Mouse (Mus musculus) kidney, postnatal 10 days (tissue): ENCODE measurements at regions not wholly inside any gene's neighbourhood (a gene's known extent, or its start where the extent isn't known, plus 50 kb on each side); places are given as distances from the start of the nearest gene placed in this dataset.

Source experiments
- DNase-seq: peaks from one replicate; pipeline ENCODE4 v3.0.0; 2021; ENCODE audit warnings: mixed read lengths

- no peak for DNase-seq
These were observed 202.7 kb upstream of the Xrcc4 start for GRCm38 (mm10) chr13:90292124-90292523.

DNA sequence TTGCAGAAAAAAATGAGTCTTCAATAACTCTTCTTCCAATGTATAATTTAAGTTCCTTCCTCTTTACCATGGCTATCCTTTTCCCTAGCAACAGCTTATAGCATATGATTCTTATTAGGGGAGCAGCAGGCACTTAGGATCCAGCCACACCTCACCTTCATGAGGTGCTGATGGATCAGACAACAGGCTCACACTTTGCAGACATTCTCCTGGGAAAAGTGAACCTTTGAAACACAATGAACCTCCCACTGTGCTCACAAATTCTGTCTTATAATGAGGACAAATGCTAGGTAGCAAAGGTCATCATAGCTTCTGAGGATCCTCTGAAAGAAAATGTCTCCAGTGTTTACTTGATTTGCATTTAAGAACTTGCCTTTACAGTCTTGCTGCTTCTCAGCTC is 191.6 kb upstream of the Xrcc4 start:
- no peak for DNase-seq

DNA sequence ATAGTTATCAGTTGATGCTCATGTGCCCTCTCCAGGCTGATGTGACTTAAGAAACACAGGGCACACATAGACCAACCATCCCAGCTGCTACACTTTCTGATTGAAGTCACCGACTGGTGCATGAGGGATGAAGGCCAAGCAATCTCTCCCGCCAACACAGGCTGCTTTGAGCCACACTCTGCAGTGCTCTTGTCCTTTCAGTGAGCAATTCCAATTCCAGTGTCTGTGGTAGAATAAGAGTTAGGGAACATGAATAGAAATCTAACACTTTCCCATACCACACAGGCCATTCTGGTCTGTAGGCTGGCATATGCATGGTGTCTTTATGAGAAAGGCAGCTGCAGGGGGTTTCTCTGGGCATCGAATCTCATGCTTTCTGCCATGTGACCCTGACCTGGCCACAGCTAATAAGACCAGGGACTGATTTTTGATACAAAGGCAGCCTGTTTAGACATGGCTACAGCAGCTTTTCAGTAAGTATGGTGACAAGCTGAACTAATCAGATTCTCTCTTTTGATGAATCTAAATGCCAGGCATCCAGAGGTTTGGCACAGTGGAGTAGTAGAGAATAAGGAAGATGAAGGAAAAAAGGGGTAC is 190.5 kb upstream of the Xrcc4 start:
- DNase-seq, result no peak

DNA sequence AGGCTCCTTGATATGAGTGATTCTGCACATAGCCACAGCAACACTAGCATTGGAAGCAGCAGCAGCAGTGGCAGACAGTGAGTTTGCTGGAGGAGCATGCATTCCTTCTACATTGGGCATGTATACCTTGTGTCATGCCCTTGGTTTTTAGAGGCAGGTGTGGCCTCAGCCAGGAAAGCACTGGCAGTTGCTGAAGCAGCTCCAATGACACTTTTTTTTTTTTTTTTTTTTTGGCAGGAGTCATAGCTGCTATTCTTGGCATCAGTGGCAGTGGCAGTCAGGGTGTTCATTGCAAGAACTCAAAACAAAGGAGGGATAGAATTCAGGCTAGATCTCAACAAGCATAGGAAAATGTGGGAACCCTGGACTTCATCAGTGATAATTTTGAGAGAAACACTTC is 189.9 kb upstream of the Xrcc4 start:
- DNase-seq, result no peak

DNA sequence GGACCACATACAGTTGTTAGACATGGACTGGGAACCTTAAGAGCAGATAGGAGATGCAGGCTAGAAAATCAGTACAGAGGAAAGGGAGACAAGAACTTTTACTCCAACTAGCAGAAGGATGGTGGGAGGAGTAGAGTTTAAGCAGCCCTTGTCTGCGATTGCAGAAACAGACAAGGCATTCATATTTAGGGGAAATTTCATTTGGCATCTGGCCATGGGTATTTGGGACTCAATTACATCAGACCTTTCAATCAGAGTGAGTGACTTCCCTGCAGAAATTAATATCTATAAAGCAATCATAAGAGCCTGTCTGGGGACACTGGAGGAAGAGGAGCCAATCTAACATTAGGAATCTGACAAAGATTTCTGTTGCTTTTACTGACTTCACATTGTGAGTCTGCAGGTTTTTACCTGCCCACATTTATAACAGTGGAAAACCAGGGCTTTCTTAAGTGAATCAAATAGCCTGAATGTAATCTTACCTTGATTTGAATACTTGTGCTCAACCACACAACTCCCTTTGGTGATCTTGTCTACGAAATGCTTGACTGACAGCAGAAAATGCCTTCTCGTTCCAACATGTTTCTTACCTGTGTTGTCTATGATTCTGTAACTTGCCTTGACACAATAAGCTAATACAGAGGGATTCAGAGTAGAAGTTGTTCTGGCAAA is 169.8 kb upstream of the Xrcc4 start:
- no peak for DNase-seq

DNA sequence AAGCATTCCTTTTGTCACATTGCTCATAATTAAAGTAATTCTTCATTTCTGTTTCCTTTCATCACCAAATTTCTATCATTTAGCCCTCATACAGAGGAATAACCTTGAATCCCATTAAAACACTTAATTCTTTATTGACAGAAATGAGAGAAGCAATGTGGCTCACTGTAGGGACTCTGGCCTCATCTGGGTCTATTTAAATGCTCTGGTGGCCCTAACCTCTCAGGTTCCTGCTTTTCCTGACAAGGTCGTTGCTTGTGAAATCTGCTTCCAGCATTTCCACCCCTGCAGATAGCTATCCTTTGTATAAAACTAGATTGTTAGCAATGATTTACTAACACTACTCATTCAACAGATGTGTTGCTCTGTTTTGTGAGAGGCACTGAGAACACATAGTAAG is 163.6 kb upstream of the Xrcc4 start:
- DNase-seq, result no peak

GRCm38 (mm10) chr13:90245997-90246765 is 156.8 kb upstream of the Xrcc4 start:
- DNase-seq, result no peak

DNA sequence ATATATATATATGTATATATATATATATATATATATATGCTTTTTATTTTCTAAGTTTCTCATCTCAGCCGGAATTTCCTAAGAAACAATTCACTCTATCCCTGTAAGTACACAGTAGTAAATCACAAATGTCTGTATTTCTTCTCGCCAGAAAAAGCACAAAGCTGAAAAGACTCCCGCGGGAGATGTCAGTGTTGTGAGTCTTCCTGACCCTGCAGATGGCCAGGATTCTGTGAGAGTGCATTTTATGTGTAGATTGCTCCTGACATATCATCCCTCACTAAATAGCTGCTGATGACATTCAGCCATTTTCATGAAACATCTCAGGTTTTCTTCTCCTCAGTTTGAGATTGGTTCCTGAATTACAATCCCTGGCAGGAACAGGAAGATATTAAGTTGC is 148.9 kb upstream of the Xrcc4 start:
- no peak for DNase-seq

DNA sequence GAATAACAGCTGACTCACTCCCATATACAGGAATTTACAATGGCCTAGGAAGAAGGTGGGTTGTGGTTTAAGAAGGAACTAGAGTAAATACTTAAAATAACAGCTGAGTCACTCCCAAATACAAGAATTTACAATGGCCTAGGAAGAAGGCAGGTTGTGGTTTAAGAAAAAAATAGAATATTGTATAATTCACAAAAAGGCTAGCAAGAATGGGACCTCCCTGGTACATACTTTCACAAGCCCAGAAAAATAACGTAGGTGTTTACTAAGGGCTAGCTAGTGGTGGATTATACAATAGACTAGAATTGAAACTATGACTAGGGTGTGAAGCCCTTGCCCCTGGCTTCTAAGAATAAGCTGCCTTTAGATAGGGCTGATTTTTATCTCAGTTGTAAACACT is 144.6 kb upstream of the Xrcc4 start:
- no peak for DNase-seq

- no peak for DNase-seq
These were observed 144.2 kb upstream of the Xrcc4 start for GRCm38 (mm10) chr13:90233561-90233960.

DNA sequence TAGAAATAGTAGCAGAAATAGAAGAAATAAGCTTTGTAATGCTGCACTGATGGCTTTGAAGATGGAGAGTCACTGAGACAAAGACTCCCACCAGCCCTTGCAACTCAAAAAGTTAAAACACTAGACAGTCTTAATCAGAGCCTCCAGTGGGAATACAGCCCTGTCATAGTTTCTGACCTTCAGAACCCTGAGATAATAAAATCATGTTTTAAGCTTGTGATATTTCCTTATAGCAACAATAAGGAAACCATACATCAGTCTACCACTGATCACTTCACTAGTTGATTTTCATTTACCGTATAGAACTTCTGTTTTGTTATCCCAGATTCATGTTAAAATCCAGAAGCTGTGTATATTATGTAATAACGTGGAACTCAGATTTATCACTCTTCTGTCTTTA is 139.7 kb upstream of the Xrcc4 start:
- DNase-seq, result no peak

- DNase-seq, result no peak
These were observed 136.8 kb upstream of the Xrcc4 start for GRCm38 (mm10) chr13:90226212-90226611.

- DNase-seq, result no peak
These were observed 123.0 kb upstream of the Xrcc4 start for GRCm38 (mm10) chr13:90212390-90212789.

- no peak for DNase-seq
These were observed 118.5 kb upstream of the Xrcc4 start for GRCm38 (mm10) chr13:90207875-90208274.
